Mouse (Mus musculus) ES-E14 (cell line): ENCODE results near the gene AU040320.

ENCODE experiments used
- CHD2 ChIP-seq: IDR thresholded peaks from 2 replicates; pipeline ENCODE4 v1.6.1; 2014; ENCODE audit warnings: mild to moderate bottlenecking, low read depth, low read length, inconsistent platforms
- HCFC1 ChIP-seq: IDR thresholded peaks from 2 replicates; pipeline ENCODE4 v1.6.1; 2012; ENCODE audit warnings: low read length, inconsistent platforms, borderline replicate concordance; ENCODE audit not compliant: insufficient read depth
- MAFK ChIP-seq: IDR thresholded peaks from 2 replicates; pipeline ENCODE4 v1.6.1; 2014; ENCODE audit warnings: mild to moderate bottlenecking, low read depth, low read length, inconsistent platforms; ENCODE audit not compliant: insufficient read depth
- ZC3H11A ChIP-seq: IDR thresholded peaks from 2 replicates; pipeline ENCODE4 v1.6.1; 2012; ENCODE audit warnings: low read depth, mild to moderate bottlenecking, inconsistent platforms, low read length, borderline replicate concordance
- ZNF384 ChIP-seq: IDR thresholded peaks from 2 replicates; pipeline ENCODE4 v1.6.1; 2012; ENCODE audit warnings: low read depth, low read length, inconsistent platforms

DNA sequence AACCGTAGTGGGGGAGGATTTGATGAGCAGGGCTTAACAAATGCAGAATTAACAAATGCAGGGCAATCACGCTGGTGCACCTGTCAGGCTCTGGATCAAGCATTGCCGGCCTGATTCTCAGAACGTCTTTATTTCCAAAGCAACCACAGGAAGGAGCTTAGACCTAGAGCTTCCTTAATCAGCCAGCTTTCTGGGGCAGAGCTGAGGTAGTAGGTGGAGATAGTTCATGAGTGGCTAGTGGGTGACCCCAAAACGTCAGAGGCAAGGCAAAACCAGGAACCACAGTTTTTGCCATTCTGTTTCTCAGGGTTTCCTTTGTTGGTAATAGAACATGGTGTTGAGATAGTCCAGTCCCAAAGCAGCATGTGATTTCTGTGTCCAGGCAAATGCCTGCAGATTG is 61.5 kb downstream of the AU040320 start:
- no peak for TF ChIP-seq ZC3H11A
- no peak for TF ChIP-seq HCFC1
- no peak for TF ChIP-seq ZNF384
- TF ChIP-seq MAFK, result no peak
- no peak for TF ChIP-seq CHD2
